Mouse (Mus musculus) left cerebral cortex, adult 2 months (tissue): ENCODE measurements around the gene Bcor. TPM values are rescaled to one million over a fixed set of nuclear protein-coding genes. Genes with fewer than 3 reads are reported as not detected.

Experiments
- DNase-seq, 2 experiments: peaks; one replicate each; pipeline ENCODE4 v3.0.0; 2021 to 2022; ENCODE audit warnings: low spot score in 2 of 2, mixed read lengths in 1 of 2; ENCODE audit errors: extremely low spot score in 1 of 2
- H3K27ac ChIP-seq: fragments of 200-600 bp; 2 replicates; pipeline ENCODE4 v1.8.1; 2022
- H3K4me3 ChIP-seq: fragments of 200-600 bp; 2 replicates; pipeline ENCODE4 v1.8.1; 2022
- CTCF ChIP-seq: fragments of 200-600 bp; IDR thresholded peaks from 2 replicates; pipeline ENCODE4 v1.8.1; 2022; ENCODE audit warnings: antibody characterized with exemption, mild to moderate bottlenecking, moderate library complexity
- intact Hi-C: fragments of 180-260 bp; cut with DNase I; formaldehyde crosslinking; loops from one replicate; pipeline ENCODE4 v1.15.1; 2025
- total RNA-seq, 2 experiments: library from RNA; stranded (reverse); gene quantifications; 2 replicates each; pipeline ENCODE4 v1.2.3; 2021

Gene Bcor
- total RNA-seq, 2 experiments from 2014 or later, result 33.4 to 38.0 TPM

DNA sequence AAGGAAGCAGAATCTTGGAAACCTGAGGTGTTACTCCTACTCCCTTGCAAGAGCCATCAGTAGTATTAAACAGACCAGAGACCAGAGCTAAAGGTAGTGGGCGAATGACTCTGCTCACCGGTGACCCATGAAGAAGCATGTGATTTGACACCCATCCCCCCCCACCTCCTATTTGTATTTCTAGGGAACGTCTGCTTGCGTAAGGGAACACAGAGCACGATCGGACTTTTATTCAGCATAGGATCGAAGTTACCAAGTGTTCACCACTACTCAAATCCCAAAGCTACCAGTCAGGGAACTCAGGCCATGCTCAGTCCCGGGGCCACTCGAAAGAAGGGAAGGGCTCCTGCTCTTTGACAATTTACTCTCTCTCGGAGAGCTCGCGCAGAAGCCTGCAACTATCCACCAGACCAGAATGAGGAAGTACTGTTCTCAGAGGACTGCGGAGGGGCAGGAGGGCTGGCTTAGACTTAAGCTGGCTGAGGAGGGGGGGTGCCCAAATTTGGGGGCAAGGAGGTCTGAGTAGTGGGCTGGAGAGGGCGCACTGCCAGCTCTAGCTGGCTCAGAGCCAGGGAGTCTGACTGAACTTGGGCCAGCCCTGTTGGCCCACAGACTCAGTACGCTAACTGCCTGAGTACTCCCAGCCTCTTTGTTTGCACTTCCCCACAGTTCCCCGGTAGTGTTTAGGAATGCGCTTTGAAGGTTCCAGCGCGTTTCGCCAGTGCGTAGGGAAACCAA is 37.4 kb downstream of the Bcor start:
- intact Hi-C loops, result no loop called here
- no peak for DNase-seq

DNA sequence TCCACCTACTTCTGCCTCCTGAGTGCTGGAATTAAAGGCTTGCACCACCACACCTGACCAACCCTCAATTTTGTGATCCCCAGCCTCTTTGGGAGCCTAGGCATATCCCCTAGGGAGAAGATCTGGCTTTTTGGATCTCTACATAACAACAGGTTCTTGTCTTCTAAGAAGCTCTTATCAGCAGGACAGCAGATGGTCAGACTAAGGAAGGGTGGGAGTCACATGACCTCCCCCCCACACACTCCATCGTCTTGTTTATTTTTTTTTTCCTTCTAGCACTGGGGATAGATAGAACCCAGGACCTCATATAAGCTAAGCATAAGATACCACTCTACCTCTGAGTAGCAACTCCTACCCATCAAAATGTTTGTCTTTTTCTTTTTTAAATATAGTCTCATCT is 40.7 kb downstream of the Bcor start:
- intact Hi-C loops, result no loop called here
- H3K4me3 ChIP-seq, result no peak overlapping the region
- TF ChIP-seq CTCF, result no peak
- no peak for DNase-seq
- no peak overlapping the region for H3K27ac ChIP-seq

More for the DNA sequence above, 37.4 kb downstream of the Bcor start:
- no peak overlapping the region for H3K27ac ChIP-seq
- no peak for TF ChIP-seq CTCF
- no peak overlapping the region; the same call in 1 of the 2 replicates for H3K4me3 ChIP-seq

DNA sequence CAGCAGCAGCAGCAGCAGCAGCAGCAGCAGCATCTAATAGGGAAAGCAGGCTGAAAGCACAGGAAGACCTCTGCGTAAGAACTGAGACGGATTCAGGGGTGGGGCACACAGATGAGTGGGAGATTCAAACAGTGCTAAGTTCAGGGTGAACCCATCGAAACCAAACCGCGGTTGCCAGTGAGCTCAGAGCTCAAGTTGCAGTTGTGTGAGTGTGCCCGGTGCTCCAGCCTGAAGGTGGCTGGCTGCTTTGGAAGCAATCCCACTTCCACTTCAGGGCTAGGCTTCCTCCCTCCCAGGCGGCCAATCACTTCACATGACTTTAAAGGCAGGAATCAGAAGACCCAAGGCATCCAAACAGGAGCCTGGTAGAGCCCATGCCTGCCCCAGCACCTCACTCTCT is 44.0 kb downstream of the Bcor start:
- no peak for DNase-seq
- Histone ChIP-seq H3K4me3 (no peak overlapping the region), H3K27ac (no peak overlapping the region)
- no peak for TF ChIP-seq CTCF
- intact Hi-C loops, result no loop called here

DNA sequence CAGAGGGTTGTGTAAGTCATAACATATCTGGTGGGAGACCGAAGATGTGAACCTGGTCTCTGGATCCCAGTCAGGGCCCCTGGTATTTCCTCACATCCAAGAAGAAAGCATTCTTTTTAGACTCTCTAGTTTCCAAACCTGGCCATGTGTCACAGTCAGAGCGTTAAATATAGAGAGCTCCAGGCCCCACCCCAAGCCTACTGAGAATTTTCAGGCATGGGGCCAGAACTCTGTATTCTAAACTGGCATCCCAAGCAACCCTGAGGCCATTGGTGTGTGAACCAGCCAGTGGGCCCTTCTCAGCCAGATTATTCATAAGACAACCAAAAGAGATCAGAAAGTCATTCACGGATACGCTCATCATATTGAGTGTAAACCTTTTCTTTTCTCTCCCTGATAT is 48.0 kb downstream of the Bcor start:
- intact Hi-C loops, result no loop called here

DNA sequence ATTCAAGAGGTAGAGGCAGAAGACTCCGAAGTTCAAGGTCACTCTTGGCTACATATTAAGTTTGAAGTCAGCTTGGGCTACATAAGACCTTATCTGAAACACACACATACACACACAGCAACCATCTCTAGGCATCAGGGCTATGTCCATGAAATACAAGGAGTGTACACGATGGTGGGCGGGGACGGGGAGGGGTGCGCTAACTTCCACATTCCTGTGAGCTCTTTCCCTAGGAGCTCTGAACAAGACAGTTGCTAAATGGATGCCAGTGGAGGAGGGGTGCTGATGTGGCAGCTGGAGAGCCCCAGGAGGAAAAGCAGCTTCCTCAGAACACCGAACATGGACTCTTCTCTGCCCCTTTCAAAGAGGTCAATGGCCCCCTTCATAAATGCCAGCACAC is 49.6 kb downstream of the Bcor start:
- DNase-seq, result no peak
- no peak overlapping the region for H3K4me3 ChIP-seq
- no peak for TF ChIP-seq CTCF
- H3K27ac ChIP-seq, result no peak overlapping the region
- intact Hi-C loops, result no loop called here

More for the DNA sequence above, 48.0 kb downstream of the Bcor start:
- TF ChIP-seq CTCF, result no peak
- no peak overlapping the region for H3K27ac ChIP-seq
- DNase-seq, result no peak
- H3K4me3 ChIP-seq, result no peak overlapping the region

DNA sequence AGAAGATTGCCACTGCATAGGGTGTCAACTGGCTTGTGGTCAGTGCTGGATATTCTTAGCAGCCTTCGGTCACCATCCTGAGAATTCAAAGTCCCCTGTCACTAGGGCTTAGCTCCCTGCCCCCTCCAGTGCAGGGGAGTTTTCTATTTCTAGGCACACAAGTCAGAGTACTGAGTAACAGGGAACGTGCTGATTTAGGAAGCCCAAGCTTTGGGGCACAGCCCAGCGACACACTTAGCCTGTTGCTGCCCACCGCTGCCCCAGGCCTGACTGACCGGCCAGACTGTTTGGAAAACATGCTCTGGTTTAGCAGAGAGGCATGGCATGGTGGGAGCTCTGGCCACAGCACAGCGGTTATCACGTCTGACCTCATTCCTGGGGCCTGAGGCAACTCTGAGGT is 54.8 kb downstream of the Bcor start:
- Histone ChIP-seq H3K27ac (no peak overlapping the region), H3K4me3 (no peak overlapping the region)
- TF ChIP-seq CTCF, result no peak
- intact Hi-C loops, result no loop called here
- no peak for DNase-seq

DNA sequence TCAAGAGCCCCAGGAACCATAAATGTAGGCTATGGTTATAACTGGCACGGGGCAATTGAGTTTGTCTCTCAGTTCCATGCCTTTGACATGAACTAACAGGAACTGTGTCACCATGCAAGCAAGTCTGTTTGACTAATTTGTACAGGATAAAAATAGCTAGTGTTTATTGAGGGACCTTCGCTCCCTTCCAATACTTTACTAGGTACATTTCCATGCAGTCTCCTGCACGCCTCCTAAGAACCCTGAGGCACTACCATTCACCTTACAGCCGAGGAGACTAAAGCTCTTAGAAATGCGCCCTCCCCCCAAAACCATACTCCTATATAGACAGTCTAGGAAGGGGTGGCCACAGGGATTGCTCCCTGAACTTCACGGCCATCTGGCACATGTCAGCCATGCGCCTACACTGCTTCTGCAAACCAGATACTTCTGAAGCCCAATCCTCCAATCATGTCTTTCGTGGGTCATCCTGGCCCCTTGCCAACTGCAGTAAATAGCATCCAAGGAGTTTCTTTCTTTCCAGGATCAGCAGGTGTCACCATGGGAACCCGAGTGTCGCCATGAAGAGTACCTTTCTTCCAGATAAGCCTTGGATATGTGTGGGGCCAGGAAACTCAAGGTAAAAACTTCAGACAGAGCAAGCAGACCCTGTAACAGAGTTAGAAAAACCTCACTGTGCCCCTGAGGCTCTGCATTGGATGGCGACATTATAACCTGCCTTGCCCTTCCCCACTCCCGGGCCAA is 63.2 kb downstream of the Bcor start:
- intact Hi-C loops, result no loop called here
- TF ChIP-seq CTCF, result no peak
- H3K27ac ChIP-seq, result no peak overlapping the region

DNA sequence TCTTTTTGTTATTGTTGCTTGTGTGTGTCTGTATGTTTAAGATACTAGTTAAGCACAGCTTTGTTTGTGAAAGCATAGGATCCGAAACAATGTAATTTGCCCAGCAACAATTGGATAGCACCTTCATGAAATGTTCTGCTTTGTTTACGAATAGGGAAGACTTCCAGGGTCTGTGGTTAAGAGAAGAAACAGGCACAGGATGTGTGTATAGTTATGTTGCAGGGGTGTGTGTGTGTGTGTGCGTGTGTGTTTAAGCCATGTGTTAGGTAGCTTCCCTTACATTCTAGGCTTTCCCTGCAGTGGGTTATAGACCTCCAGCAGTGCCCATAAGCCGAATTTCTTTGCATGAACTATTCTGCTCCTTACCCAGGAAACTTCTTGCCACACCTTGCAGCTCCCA is 66.8 kb downstream of the Bcor start:
- TF ChIP-seq CTCF, result no peak
- DNase-seq, result no peak
- Histone ChIP-seq H3K27ac (no peak overlapping the region), H3K4me3 (no peak overlapping the region)
- intact Hi-C loops, result no loop called here

More for the DNA sequence above, 63.2 kb downstream of the Bcor start:
- DNase-seq, result no peak
- H3K4me3 ChIP-seq, result no peak overlapping the region

DNA sequence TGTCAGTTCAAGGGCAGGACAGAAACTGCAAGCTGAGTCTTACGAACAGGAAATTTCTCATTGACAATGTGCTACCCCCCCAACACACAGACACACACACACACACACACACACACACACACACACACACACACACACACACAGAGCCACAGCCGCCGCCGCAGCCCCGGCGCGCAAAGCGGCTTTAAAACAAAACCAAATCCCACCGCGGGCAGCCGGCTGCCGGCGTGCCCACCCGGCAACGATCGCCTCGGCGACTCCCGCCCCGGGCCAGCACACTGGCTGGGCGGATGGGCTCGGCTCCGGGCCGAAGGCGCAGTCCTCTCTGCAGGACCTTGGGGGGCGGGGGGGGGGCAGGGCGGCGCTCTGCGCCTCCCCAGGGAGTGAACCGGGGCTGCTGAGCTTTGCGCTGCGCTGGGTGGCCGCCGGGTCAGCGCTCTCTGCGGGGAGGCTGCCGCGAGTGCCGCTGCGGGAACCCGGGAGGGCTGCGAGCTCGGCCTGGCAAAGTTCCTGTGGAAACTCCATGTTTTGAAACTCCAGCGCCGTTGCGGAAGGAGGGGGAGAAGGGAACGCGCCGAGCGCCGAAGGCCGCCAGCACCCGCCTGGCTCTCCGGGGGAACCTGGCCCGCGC is 68.6 kb downstream of the Bcor start:
- intact Hi-C loops, result loop anchor here (2.0 kb wide), 3 partner anchors 37 to 67 kb away; no protein-coding TSS in a partner anchor
- TF ChIP-seq CTCF, result no peak
- DNase-seq, result peak; percentile 23 to 42
- Histone ChIP-seq H3K27ac (peak overlapping the region; percentile 63), H3K4me3 (peak overlapping the region; percentile 57)

DNA sequence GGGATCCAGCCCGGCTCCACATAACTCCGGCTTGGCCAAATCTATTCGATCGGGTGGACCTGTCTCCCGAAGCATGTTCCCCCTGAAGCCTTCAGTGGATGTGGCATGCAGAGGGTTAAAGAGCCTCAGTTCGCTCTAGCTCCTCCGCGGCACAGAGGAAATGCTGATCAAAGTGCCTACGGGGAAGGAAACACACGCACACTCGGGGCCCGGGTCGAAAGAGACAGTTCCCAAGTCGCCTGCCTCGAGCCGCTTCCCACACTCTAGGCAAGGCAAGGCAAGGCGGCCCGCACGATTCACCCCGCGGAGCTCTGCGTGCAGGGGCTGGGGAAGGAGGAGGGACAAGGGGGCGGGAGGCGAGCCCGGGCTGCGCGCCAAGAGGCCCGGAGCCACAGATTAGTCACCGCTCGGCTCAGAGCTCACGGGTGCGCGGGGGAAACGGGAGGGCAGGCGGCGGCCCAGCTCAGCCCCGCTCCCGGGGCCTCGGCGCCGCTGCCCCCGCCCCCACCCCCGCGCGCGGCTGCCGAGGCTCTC is 69.2 kb downstream of the Bcor start:
- H3K27ac ChIP-seq, result peak overlapping the region; percentile 47; the same call in 1 of the 2 replicates
- intact Hi-C loops, result loop anchor here (2.0 kb wide), 3 partner anchors 38 to 68 kb away; no protein-coding TSS in a partner anchor
- H3K4me3 ChIP-seq, result peak overlapping the region; percentile 29
- DNase-seq, result peak; percentile 73 to 74
- TF ChIP-seq CTCF, result no peak

DNA sequence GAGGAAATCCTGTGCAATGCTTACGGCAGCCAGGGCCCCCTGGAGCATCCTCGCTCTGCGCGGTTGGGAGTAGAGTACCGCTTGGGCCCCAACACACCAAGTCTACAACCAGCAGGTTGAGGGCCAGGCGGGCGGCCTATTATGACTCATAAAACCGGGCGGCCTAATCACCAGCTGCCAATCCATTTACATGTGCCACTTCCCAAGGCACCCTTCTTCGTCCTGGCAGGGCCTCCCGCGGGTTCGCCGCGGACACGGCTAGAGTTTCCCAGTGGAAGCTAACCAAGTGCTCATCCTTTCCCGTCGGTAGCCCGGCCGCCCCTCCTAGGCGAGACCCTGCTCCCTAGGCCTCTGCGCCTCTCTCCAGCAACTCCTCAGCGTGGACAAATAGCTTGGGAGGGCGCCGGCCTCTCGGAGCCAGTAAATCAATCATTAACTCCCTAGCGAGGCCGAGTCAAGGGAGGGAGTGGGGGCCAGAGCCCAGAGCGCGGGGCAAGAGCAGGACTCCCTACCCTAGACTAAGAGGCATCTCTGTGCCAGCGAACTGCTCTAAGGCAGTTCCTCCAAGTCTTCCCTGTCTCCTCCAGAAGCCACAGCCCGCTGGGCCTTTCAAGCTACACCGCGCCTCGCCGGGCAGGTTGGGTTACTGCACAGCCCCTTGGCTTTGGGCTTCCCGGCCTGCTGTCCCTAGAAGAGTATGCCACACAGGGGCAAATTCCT is 69.8 kb downstream of the Bcor start:
- peak in 1 of 2 experiments; percentile 26 for DNase-seq
- TF ChIP-seq CTCF, result no peak
- Histone ChIP-seq H3K27ac (peak overlapping the region; percentile 47), H3K4me3 (peak overlapping the region; percentile 29)
- intact Hi-C loops, result loop anchor here (2.0 kb wide), 3 partner anchors 38 to 68 kb away; no protein-coding TSS in a partner anchor
